Mouse (Mus musculus) embryonic facial prominence, embryonic 15.5 days (tissue): ENCODE measurements around the gene Gm10198. TPM values are rescaled to one million over a fixed set of nuclear protein-coding genes. Genes with fewer than 3 reads are reported as not detected.

Experiments used
- ATAC-seq: fragments of 200-750 bp; cut with Nextera tagmentation; 2 replicates; pipeline ENCODE4 v1.8.0; 2017; ENCODE audit warnings: low read depth, moderate TSS enrichment; ENCODE audit not compliant: insufficient number of reproducible peaks, low FRiP score, low TSS enrichment
- H3K27ac ChIP-seq: fragments of 300-500 bp; sonication (generic); replicated peaks from 2 replicates; pipeline ENCODE4 v1.5.1; 2015; ENCODE audit warnings: mild to moderate bottlenecking, inconsistent platforms
- H3K27me3 ChIP-seq: fragments of 300-500 bp; sonication (generic); 2 replicates; pipeline ENCODE4 v1.6.1; 2015; ENCODE audit warnings: inconsistent platforms
- H3K36me3 ChIP-seq: fragments of 300-500 bp; sonication (generic); 2 replicates; pipeline ENCODE4 v1.6.1; 2015; ENCODE audit warnings: mild to moderate bottlenecking, inconsistent platforms
- H3K4me1 ChIP-seq: fragments of 300-500 bp; sonication (generic); 2 replicates; pipeline ENCODE4 v1.6.1; 2015; ENCODE audit warnings: inconsistent platforms
- H3K4me2 ChIP-seq: fragments of 300-500 bp; sonication (generic); replicated peaks from 2 replicates; pipeline ENCODE4 v1.6.1; 2015; ENCODE audit warnings: mild to moderate bottlenecking, inconsistent platforms
- H3K4me3 ChIP-seq: fragments of 300-500 bp; sonication (generic); replicated peaks from 2 replicates; pipeline ENCODE4 v1.5.1; 2015; ENCODE audit warnings: mild to moderate bottlenecking, inconsistent platforms
- H3K9ac ChIP-seq: fragments of 300-500 bp; sonication (generic); 2 replicates; pipeline ENCODE4 v1.6.1; 2015; ENCODE audit warnings: inconsistent platforms
- H3K9me3 ChIP-seq: fragments of 300-500 bp; sonication (generic); replicated peaks from 2 replicates; pipeline ENCODE4 v1.6.1; 2016; ENCODE audit warnings: inconsistent platforms
- WGBS: fragments of 180-500 bp; shearing (Covaris S2); methylation state at CpG from one replicate; pipeline ENCODE4 v1.1.7; 2015; 5-methylcytosine and 5-hydroxymethylcytosine counted together
- polyA plus RNA-seq: library from polyadenylated mRNA; unstranded; fragments of >200 nt; fragmentation: Nextera tagmentation; extraction: Ambion mirVana; gene quantifications from 2 replicates; pipeline ENCODE4 v1.2.1, GENCODE M21; 2015

Gene Gm10198
- polyA plus RNA-seq, 1 experiment from 2014 or later, result not detected

- Histone ChIP-seq H3K9me3 (no peaks in the 10 kb centered on the region), H3K4me2 (no peak overlapping the region), H3K27ac (no peak overlapping the region), H3K9ac (no peak overlapping the region), H3K4me3 (no peak overlapping the region), H3K4me1 (no peaks in the 10 kb centered on the region), H3K36me3 (no peaks in the 10 kb centered on the region), H3K27me3 (no peaks in the 10 kb centered on the region)
- no peak for ATAC-seq
- WGBS, result 92% methylated on average over 7 of the region's 7 CpGs
These were observed 5.5 kb downstream of the Gm10198 start for GRCm38 (mm10) chr13:111598111-111598510.

- Histone ChIP-seq H3K9ac (no peak overlapping the region), H3K4me2 (no peak overlapping the region), H3K4me3 (no peak overlapping the region), H3K9me3 (no peaks in the 10 kb centered on the region), H3K27me3 (no peaks in the 10 kb centered on the region), H3K4me1 (no peaks in the 10 kb centered on the region), H3K27ac (no peak overlapping the region), H3K36me3 (no peaks in the 10 kb centered on the region)
- 69% methylated on average over 4 of the region's 4 CpGs for WGBS
- no peak for ATAC-seq
These were observed 8.8 kb downstream of the Gm10198 start for GRCm38 (mm10) chr13:111601383-111601782.

GRCm38 (mm10) chr13:111604826-111605225 is 12.2 kb downstream of the Gm10198 start:
- H3K9me3 ChIP-seq, result no peaks in the 10 kb centered on the region
- H3K27ac ChIP-seq, result no peak overlapping the region
- 86% methylated on average over 5 of the region's 5 CpGs for WGBS
- no peak overlapping the region for H3K4me2 ChIP-seq
- no peak overlapping the region for H3K9ac ChIP-seq
- ATAC-seq, result no peak
- no peak overlapping the region for H3K4me3 ChIP-seq
- no peaks in the 10 kb centered on the region for H3K27me3 ChIP-seq
- no peaks in the 10 kb centered on the region for H3K36me3 ChIP-seq
- H3K4me1 ChIP-seq, result no peaks in the 10 kb centered on the region

GRCm38 (mm10) chr13:111616168-111617125 is 23.9 kb downstream of the Gm10198 start:
- no peak for ATAC-seq
- Histone ChIP-seq H3K27ac (no peak overlapping the region), H3K36me3 (no peaks in the 10 kb centered on the region), H3K9ac (no peak overlapping the region), H3K9me3 (no peaks in the 10 kb centered on the region), H3K4me3 (no peak overlapping the region), H3K27me3 (no peaks in the 10 kb centered on the region), H3K4me2 (no peak overlapping the region), H3K4me1 (0 out of 2 replicates have a peak, but pooled peaks cover 3% of the 10 kb centered on the region)
- 72% methylated on average over 13 of the region's 13 CpGs for WGBS

- Histone ChIP-seq H3K9me3 (no peaks in the 10 kb centered on the region), H3K4me3 (no peak overlapping the region), H3K36me3 (no peaks in the 10 kb centered on the region), H3K9ac (no peak overlapping the region), H3K27ac (no peak overlapping the region), H3K4me2 (no peak overlapping the region), H3K4me1 (0 out of 2 replicates have a peak, but pooled peaks cover 3% of the 10 kb centered on the region), H3K27me3 (no peaks in the 10 kb centered on the region)
- 80% methylated on average over 4 of the region's 4 CpGs for WGBS
- no peak for ATAC-seq
These were observed 27.8 kb downstream of the Gm10198 start for GRCm38 (mm10) chr13:111620433-111620832.

- WGBS, result 89% methylated on average over 3 of the region's 3 CpGs
- ATAC-seq, result no peak
- Histone ChIP-seq H3K4me2 (no peak overlapping the region), H3K9ac (no peak overlapping the region), H3K9me3 (no peaks in the 10 kb centered on the region), H3K27me3 (no peaks in the 10 kb centered on the region), H3K27ac (no peak overlapping the region), H3K4me3 (no peak overlapping the region), H3K4me1 (no peaks in the 10 kb centered on the region), H3K36me3 (no peaks in the 10 kb centered on the region)
These were observed 29.8 kb downstream of the Gm10198 start for GRCm38 (mm10) chr13:111622425-111622824.

- no peak overlapping the region for H3K4me2 ChIP-seq
- no peak overlapping the region for H3K9ac ChIP-seq
- H3K4me3 ChIP-seq, result no peak overlapping the region
- H3K9me3 ChIP-seq, result no peaks in the 10 kb centered on the region
- no peaks in the 10 kb centered on the region for H3K27me3 ChIP-seq
- no peaks in the 10 kb centered on the region for H3K36me3 ChIP-seq
- 74% methylated on average over 7 of the region's 7 CpGs for WGBS
- ATAC-seq, result no peak
- H3K27ac ChIP-seq, result no peak overlapping the region
- no peaks in the 10 kb centered on the region for H3K4me1 ChIP-seq
These were observed 30.5 kb downstream of the Gm10198 start for GRCm38 (mm10) chr13:111623112-111623511.

GRCm38 (mm10) chr13:111624115-111624514 is 31.5 kb downstream of the Gm10198 start:
- Histone ChIP-seq H3K27me3 (no peaks in the 10 kb centered on the region), H3K27ac (no peak overlapping the region), H3K4me3 (no peak overlapping the region), H3K4me2 (no peak overlapping the region), H3K4me1 (no peaks in the 10 kb centered on the region), H3K36me3 (no peaks in the 10 kb centered on the region), H3K9ac (no peak overlapping the region), H3K9me3 (no peaks in the 10 kb centered on the region)
- no peak for ATAC-seq
- 64% methylated on average over 6 of the region's 6 CpGs for WGBS

- no peak overlapping the region for H3K9ac ChIP-seq
- no peak overlapping the region for H3K4me2 ChIP-seq
- no peaks in the 10 kb centered on the region for H3K36me3 ChIP-seq
- H3K4me1 ChIP-seq, result no peaks in the 10 kb centered on the region
- H3K27me3 ChIP-seq, result no peaks in the 10 kb centered on the region
- no peak for ATAC-seq
- H3K27ac ChIP-seq, result no peak overlapping the region
- 84% methylated on average over 16 of the region's 16 CpGs for WGBS
- H3K9me3 ChIP-seq, result peaks cover 5% of the 10 kb centered on the region; the same call in 1 of the 2 replicates
- H3K4me3 ChIP-seq, result no peak overlapping the region
These were observed 41.9 kb downstream of the Gm10198 start for GRCm38 (mm10) chr13:111634163-111635160.

- H3K4me1 ChIP-seq, result no peaks in the 10 kb centered on the region
- no peak overlapping the region for H3K9ac ChIP-seq
- 86% methylated on average over 6 of the region's 6 CpGs for WGBS
- peaks cover 5% of the 10 kb centered on the region; the same call in 1 of the 2 replicates for H3K9me3 ChIP-seq
- ATAC-seq, result no peak
- H3K27ac ChIP-seq, result no peak overlapping the region
- H3K27me3 ChIP-seq, result no peaks in the 10 kb centered on the region
- H3K4me3 ChIP-seq, result no peak overlapping the region
- no peaks in the 10 kb centered on the region for H3K36me3 ChIP-seq
- H3K4me2 ChIP-seq, result no peak overlapping the region
These were observed 47.7 kb downstream of the Gm10198 start for GRCm38 (mm10) chr13:111640319-111640718.
